Mouse (Mus musculus): ENCODE measurements at regions not wholly inside any gene's neighbourhood (a gene's known extent, or its start where the extent isn't known, plus 50 kb on each side); places are given as distances from the start of the nearest gene placed in this dataset.

DNA sequence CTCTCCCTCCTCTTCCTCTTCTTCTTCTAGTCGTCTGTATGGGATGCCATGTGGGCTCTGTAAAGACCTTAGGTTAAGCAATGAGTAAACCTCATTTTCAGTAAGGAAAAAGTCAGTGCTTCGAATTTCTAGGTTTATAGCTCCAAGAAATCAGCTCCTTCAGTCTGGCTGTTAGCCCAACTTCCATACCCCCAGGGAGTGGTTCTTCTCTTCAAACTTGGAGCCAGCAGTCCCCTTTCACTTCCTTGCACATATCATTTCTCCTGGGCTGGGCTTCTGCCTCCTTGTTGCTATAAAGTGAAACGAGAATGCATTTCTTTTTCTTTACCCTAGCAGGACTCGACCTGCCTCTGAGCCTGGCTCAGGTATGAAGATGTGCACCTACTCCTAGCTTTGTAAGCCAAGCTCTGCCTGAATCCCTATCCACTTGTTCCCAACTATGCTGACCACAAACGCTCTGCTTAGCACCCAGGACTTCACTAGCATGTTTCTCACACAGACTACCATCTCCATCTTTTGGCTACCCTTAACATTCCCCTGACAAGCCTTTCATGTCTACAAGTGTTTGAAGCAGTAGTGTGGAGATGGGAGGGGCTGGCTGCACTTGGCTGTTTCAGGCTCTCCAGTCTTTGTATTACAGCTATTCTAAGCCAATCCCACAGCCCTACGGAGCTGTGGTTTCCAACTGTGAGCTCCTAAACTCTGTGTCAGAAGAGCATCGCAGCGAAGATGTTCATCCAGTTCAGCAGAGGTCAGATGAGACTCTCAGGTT, 243.8 kb upstream of the Tprg start:
- DNase-seq (ENCODE audit: low read depth), result no peak

DNA sequence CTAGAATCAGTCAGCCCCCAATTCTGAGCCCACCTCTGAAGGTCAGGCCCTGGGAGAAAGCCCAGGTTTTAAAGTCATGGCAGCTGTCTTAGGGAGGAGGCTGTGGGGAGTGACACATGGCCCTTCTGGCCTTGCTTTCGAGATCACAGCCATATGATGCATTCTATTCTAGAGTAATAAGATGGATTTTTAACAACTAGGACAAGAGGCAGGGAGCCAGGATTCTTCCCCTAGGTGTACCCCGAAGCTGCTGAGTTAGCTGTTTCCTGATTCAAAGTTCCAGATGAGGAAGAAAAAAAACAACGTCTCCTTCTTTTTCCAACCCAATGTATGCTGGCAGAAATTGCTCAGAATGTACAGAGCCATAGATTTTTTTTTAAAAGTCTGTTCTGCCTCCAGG, 242.0 kb upstream of the Tprg start:
- DNase-seq (ENCODE audit: low read depth), result no peak

DNA sequence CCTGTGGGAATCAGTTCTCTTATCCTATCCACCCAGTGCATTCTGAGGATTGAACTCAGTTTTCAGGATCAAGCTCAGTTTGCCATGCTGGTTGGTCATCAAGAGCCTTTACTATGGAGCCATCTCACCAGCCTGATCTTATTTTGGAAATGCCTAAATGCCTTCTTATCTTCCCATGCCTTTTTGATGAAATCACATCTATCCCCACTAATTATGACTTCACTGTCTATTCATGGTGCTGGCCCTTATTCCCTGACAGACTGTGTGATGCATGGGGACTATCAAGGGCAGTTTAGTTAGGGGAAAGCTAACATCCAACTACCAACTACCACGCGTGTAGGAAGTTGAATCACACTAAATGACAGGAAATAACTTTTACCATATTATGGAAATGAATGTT, 238.9 kb upstream of the Tprg start:
- no peak for DNase-seq (ENCODE audit: low read depth)

DNA sequence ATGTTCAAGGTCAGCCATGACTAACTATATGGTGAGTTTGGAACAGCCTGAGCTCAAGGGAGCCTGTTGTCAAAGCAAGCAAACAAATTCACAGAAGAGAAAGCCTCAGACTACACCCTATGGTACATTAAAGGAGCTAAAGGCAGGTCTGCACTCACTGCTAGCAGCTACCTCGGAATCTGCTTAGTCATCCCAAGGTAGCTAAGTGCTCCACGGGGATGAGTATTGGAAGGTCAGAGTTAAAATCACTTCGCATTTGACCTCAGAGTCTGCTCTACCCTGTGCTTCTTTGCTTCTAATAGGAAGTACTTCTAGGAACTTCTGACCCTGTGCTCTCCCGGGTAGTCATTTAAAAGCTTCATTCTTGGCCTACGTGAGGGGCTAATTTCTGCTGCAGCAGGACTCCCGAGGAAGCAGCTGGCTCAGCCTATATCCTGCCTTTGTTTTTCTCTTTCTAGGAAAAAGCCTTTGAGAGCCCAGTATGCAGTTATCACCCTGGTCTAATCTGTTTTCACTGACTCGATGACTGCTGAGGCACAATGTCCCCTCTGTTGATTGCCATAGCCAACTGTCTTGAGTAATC, 236.6 kb upstream of the Tprg start:
- DNase-seq (ENCODE audit: low read depth), result no peak

- DNase-seq (ENCODE audit: low read depth), result no peak
Observed at GRCm38 (mm10) chr16:25051044-25051443, 235.6 kb upstream of the Tprg start.

GRCm38 (mm10) chr16:25052428-25052827, 234.2 kb upstream of the Tprg start:
- DNase-seq (ENCODE audit: low read depth), result no peak

DNA sequence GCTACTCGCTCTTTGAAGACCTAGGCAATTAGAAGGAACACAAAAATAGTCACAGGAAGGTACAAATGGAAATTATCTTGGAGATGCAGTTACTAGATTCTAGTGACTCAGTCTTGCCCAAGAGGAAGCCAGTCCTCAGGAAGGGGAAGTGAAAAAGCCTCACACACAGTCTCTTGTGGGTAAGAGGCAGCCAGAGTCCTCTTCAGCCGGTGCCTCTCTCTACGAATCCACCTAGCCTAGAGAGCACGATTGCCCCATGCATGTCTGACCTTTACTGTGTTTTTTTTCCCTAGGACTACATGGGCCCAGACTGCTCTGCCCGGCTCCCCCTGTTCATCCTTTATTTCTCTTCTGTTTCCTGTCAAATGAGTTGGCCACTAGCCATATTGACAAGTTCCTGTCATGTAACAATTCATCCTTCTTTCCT, 233.7 kb upstream of the Tprg start:
- DNase-seq (ENCODE audit: low read depth), result no peak

DNA sequence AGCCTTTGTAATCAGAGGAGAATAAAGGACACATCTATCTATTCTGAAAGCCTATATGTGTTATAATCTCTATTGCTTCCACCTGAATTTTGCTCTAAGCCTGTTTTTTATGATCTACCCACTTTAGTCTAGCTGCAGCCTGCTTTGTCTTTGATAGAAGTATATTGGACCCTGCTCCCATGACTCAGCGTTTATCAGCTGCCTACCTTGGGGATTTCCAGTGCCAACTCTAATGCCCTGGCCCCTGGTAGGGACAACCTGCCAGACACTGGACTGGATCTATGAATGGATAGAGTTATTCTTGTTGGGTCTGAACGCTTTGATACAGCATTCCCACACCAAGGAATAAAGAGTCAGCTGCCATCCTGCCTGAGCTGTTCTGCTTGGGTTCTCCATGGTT, 232.3 kb upstream of the Tprg start:
- no peak for DNase-seq (ENCODE audit: low read depth)

GRCm38 (mm10) chr16:25055376-25055775, 231.2 kb upstream of the Tprg start:
- no peak for DNase-seq (ENCODE audit: low read depth)

DNA sequence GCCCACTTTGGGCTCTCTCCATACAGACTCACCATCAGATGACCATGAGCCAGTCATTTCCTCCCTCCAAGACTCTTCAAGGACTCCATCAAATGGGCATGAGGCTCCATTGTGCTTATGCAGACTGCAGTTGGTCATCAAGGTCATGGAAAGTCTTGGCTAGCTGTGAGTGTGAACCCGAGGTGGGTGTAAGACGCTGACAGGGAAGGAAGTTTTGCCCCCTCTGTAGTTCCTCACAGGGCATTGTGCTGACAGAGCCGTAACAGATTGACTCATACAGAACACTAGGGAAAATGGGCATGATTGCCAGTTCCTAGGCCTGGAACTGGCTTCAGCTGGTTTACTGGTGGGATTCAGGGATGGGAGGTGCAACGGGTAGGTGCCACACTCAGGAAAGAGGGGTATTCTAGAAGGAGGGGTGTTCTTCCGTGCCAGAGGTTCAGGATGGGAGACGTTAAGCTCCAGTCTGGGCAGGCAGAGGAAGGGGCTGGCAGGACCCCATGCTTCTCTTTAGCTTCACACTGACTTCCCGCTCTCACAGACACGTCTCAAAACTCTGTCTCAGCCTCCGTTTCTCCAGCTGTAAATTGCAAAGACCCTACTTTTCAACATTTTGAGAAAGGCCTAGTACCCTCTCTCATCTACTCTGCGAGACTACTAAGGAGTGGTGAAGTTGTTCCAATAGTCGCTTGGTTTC, 228.4 kb upstream of the Tprg start:
- no peak for DNase-seq (ENCODE audit: low read depth)

DNA sequence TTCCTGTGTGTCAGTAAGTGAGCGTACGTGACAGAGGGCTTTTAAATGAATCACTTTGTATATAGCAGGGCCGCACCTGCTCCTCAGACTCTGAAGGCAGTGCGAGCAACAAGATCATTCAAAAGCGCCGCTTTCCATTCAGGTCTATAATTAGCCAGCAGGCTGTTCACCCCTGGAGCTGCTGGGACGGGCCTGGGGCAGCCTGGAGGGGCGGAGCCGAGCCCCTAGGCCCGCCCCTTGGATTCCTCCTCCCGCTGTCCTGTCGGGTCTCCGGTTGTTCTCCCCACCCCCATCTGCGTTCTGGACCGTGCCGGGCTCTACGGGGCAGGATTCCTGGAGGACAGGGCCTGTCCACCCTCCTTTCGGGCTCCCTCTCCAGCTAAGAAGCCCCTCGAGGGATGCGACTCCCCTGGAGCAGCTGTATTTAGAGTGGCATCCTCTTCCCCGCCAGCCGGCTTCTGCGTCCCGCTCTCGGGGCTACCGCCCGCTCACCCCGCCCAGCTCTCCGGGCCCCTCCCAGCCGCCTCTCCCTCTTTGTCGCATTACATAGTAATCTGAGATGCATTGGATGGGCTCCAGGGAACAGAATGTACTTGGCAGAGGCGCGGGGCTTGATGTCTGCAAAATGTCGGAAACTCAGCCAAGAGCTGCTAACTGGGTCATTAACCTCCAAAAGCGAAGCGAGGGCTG, 227.7 kb upstream of the Tprg start:
- peak; percentile 97 for DNase-seq (ENCODE audit: low read depth)

- no peak for DNase-seq (ENCODE audit: low read depth)
Observed at GRCm38 (mm10) chr16:25059504-25059992, 227.1 kb upstream of the Tprg start.

DNA sequence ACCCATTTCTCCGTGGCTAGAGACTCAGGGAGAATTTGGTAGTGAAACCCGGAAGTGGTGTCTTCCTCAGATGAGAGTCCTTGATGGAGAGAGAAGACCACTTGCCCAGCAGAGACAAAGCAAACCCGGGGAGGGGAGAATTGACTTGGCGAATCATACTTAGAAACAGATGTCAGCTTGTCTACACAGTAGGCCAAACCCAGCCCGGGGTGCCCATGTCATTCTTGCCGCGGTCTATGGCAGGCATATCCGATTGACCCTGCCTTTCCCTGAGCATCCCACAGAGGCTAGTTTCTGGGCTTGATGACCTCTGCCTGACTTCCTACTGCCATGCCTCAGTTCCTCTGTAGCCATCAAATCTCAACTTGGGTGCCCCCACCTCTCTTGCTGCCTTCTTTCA, 226.4 kb upstream of the Tprg start:
- no peak for DNase-seq (ENCODE audit: low read depth)

DNA sequence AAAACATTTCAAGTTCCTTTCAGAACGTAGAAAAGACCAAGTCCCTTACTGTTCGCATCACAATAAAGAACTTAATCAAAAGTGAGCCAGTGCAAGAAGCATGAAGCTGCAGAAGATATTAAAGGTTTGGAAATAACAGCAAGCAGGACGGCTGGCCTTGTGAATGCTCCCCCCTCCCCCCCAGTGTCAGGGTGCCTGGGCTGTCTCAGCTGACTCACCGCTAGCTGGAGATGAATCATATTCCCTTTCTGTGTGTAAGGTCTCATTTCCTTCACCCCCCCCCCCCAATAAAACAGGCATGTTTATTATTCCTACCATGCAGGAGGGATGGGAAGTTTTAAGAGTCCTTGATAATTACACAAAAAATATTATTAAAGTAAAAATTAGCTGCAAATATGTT, 225.0 kb upstream of the Tprg start:
- DNase-seq (ENCODE audit: low read depth), result no peak

DNA sequence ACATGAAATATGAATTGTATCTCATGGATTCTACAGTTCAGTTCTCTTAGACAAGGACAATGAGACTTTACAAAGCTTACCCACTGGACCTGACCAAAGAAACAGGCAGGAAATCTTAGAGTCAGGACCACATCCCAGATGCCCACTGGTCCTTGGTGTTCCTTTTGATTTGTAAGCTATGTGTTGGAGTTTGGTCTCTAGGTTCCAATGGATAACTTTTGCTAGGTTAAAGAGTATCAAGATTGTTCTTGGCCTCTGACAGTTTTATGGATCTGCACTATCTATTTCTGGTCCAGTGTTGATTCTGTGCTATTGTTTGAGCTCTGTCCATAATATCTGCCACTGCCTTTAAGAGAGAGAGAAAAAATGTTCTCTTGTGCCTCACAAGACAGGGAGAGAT, 222.6 kb upstream of the Tprg start:
- no peak for DNase-seq (ENCODE audit: low read depth)

DNA sequence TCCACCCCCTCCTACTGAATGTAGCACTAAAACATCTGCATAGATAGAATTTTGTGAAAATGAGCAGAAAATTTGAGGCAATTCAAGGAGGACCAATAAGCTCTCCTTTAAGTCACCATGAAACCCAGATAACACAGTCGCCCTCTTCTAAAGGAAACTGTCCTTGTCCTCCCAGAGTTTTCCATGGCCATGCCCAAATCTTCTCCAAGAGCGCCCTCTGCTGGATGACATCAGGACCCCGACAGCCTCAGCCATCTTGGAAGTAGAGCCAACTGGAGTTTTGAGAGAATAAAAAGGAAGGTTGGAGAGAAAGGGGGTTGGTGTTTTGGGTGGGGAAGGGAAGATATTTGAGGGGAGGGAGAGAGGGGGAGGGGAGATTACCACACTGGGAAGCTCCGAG, 222.1 kb upstream of the Tprg start:
- no peak for DNase-seq (ENCODE audit: low read depth)

GRCm38 (mm10) chr16:25066822-25067221, 219.8 kb upstream of the Tprg start:
- no peak for DNase-seq (ENCODE audit: low read depth)

GRCm38 (mm10) chr16:25067276-25068249, 219.1 kb upstream of the Tprg start:
- DNase-seq (ENCODE audit: low read depth), result no peak

DNA sequence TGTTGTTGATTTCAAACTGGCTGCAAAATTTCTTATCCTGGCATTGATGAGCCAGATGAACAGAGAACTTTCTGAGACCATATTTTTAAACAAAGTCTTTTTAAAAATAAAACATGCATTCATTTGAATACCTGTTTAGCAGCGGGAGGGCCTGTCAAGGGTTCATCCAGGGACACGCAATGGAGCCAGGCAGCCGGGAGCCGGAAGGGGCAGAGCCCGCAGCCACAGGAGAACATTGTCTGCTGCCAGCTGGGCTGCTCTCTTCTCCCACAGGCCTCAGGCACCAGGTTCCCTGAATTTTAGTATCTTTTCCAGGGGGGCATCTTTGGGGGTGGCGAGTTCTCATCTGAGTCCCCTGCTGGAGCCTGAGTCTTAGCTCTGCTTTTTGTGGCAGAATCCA, 205.8 kb upstream of the Tprg start:
- no peak for DNase-seq (ENCODE audit: low read depth)

DNA sequence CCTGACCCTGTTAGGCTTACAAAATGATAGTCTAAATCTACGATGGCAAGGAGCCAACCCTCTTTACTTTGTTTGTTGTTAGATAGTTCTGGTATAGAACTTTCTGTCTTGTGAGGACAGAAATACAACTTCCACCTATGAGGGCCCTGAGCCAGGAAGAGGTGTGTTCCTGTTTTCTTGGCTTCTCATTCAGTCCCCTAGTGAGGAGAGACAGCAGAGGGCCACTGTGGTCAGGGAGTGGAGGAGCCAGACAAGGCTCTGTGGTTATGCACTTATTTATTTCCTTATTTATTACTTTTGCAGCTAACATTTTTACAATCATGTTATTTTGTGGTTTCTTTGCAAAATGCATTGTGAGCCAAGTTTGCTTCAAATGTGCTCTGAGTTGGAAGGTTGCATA, 202.9 kb upstream of the Tprg start:
- DNase-seq (ENCODE audit: low read depth), result no peak
